Mouse (Mus musculus) testis, adult 2 months (tissue): ENCODE results near the gene Nlk.

Experiments
- CTCF ChIP-seq: fragments of 200-500 bp; IDR thresholded peaks from 2 replicates; pipeline ENCODE4 v1.5.1; 2012; ENCODE audit warnings: low read depth, mild to moderate bottlenecking, inconsistent platforms, low read length, moderate library complexity; ENCODE audit not compliant: control insufficient read depth, insufficient read depth, insufficient replicate concordance
- POLR2A ChIP-seq: fragments of 200-500 bp; IDR thresholded peaks from 2 replicates; pipeline ENCODE4 v1.6.1; 2012; ENCODE audit warnings: low read depth, mild to moderate bottlenecking, inconsistent platforms, low read length, moderate library complexity; ENCODE audit not compliant: control insufficient read depth

DNA sequence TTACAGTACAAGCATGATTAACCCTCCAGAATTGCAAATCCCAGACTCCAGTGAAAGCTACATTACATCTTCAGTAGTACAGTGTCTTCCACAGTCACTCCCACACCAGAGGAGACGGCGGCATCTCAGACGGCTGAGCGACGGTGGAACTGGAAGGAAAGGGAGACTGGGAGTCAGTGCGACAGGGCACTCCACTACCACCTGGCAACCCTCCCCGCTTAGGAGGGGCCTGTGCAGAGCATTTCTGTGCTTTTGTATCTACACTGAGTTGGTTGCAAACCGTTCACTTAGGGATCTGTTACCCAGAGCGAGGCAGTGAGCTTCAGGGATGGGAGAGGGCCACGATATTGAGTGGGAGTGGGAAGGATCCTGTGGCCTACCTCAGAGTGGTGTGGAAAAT is 128.3 kb downstream of the Nlk start:
- TF ChIP-seq CTCF (no peak), POLR2A (no peak)
